Mouse (Mus musculus) heart, embryonic 10.5 days (tissue): ENCODE measurements around the gene Stk39. TPM values are rescaled to one million over a fixed set of nuclear protein-coding genes. Genes with fewer than 3 reads are reported as not detected.

Source experiments
- DNase-seq: peaks from one replicate; pipeline ENCODE4 v3.0.0-alpha.2; 2017; ENCODE audit warnings: low spot score
- H3K27ac ChIP-seq: fragments of 300-500 bp; sonication (generic); 2 replicates; pipeline ENCODE4 v1.5.1; 2016; ENCODE audit warnings: mild to moderate bottlenecking
- H3K27me3 ChIP-seq: fragments of 300-500 bp; sonication (generic); 2 replicates; pipeline ENCODE4 v1.6.1; 2016; ENCODE audit warnings: mild to moderate bottlenecking; ENCODE audit not compliant: poor library complexity, insufficient read depth, severe bottlenecking
- H3K36me3 ChIP-seq: fragments of 300-500 bp; sonication (generic); 2 replicates; pipeline ENCODE4 v1.6.1; 2016; ENCODE audit warnings: mild to moderate bottlenecking, moderate library complexity
- H3K4me1 ChIP-seq: fragments of 300-500 bp; sonication (generic); 2 replicates; pipeline ENCODE4 v1.6.1; 2016; ENCODE audit warnings: mild to moderate bottlenecking
- H3K4me3 ChIP-seq: fragments of 300-500 bp; sonication (generic); 2 replicates; pipeline ENCODE4 v1.5.1; 2016; ENCODE audit warnings: mild to moderate bottlenecking, moderate library complexity
- H3K9me3 ChIP-seq: fragments of 300-500 bp; sonication (generic); 2 replicates; pipeline ENCODE4 v1.6.1; 2016; ENCODE audit warnings: mild to moderate bottlenecking, moderate library complexity
- WGBS: fragments of 180-500 bp; shearing (Covaris S2); methylation state at CpG from one replicate; pipeline ENCODE4 v1.1.7; 2016; 5-methylcytosine and 5-hydroxymethylcytosine counted together
- polyA plus RNA-seq: library from polyadenylated mRNA; unstranded; fragments of >200 nt; fragmentation: Nextera tagmentation; extraction: Ambion mirVana; gene quantifications from 2 replicates; pipeline ENCODE4 v1.2.1, GENCODE M21; 2016

The Stk39 gene
- polyA plus RNA-seq: 45.2 and 51.3 TPM in 2 replicates

GRCm38 (mm10) chr2:68471759-68472550 lies at the start of gene Stk39:
Stk39 (minus strand) TSS chr2:68472268.
- peak within 1 kb of the TSS; percentile 94 for H3K4me3 ChIP-seq
- no peaks in the 10 kb centered on the region for H3K36me3 ChIP-seq
- 0 out of 2 replicates have a peak, but pooled peaks cover 5% of the 10 kb centered on the region for H3K27me3 ChIP-seq
- H3K27ac ChIP-seq: peak within 1 kb of the TSS; percentile 98
- H3K4me1 ChIP-seq: peaks cover 40% of the 10 kb centered on the region
- no peaks in the 10 kb centered on the region for H3K9me3 ChIP-seq
- WGBS: under 1% methylated on average over 84 of the region's 99 CpGs
- DNase-seq: peak; percentile 83

DNA sequence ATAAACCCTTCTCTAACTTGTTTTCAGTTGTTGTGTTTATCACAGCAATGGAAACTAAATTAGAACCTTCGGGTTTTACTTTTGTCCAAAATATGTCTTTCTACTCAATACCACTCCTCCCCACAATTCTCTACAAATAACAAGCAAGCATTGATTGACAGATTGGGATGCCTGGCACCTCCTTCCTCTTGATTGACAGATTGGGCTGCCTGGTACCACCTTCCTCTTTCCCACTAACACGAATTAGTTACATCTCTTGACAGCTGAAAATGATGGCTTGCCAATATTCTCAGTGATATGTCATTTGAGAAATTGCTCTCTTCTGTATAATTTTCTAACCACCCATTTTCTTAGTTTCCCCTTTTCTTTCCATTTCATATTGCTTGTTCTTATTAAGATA lies 43.3 kb upstream of the Stk39 start:
- Histone ChIP-seq H3K4me3 (no peak overlapping the region), H3K4me1 (no peaks in the 10 kb centered on the region), H3K27ac (no peak overlapping the region), H3K27me3 (no peaks in the 10 kb centered on the region), H3K36me3 (no peaks in the 10 kb centered on the region), H3K9me3 (no peaks in the 10 kb centered on the region)
- 60% methylated on average over 2 of the region's 2 CpGs for WGBS
- DNase-seq: no peak

- Histone ChIP-seq H3K4me3 (no peak overlapping the region), H3K4me1 (no peaks in the 10 kb centered on the region), H3K9me3 (no peaks in the 10 kb centered on the region), H3K27me3 (no peaks in the 10 kb centered on the region), H3K36me3 (no peaks in the 10 kb centered on the region), H3K27ac (no peak overlapping the region)
- no peak for DNase-seq
- WGBS: 78% methylated on average over 2 of the region's 2 CpGs
These were observed 31.1 kb upstream of the Stk39 start for GRCm38 (mm10) chr2:68503202-68503601.

GRCm38 (mm10) chr2:68502734-68503133 lies 30.7 kb upstream of the Stk39 start:
- DNase-seq: no peak
- Histone ChIP-seq H3K9me3 (no peaks in the 10 kb centered on the region), H3K27me3 (no peaks in the 10 kb centered on the region), H3K27ac (no peak overlapping the region), H3K4me1 (no peaks in the 10 kb centered on the region), H3K36me3 (no peaks in the 10 kb centered on the region), H3K4me3 (no peak overlapping the region)
- 84% methylated on average over 4 of the region's 4 CpGs for WGBS

GRCm38 (mm10) chr2:68502236-68502635 lies 30.2 kb upstream of the Stk39 start:
- no peaks in the 10 kb centered on the region for H3K9me3 ChIP-seq
- H3K27ac ChIP-seq: no peak overlapping the region
- H3K36me3 ChIP-seq: no peaks in the 10 kb centered on the region
- H3K27me3 ChIP-seq: no peaks in the 10 kb centered on the region
- no peak for DNase-seq
- H3K4me3 ChIP-seq: no peak overlapping the region
- no peaks in the 10 kb centered on the region for H3K4me1 ChIP-seq
- WGBS: 62% methylated on average over 2 of the region's 2 CpGs

- no peak for DNase-seq
These were observed 14.2 kb upstream of the Stk39 start for GRCm38 (mm10) chr2:68486275-68486674.

GRCm38 (mm10) chr2:68485141-68485540 lies 13.1 kb upstream of the Stk39 start:
- no peak overlapping the region for H3K27ac ChIP-seq
- no peaks in the 10 kb centered on the region for H3K27me3 ChIP-seq
- DNase-seq: peak; percentile 28
- no peaks in the 10 kb centered on the region for H3K4me1 ChIP-seq
- H3K9me3 ChIP-seq: no peaks in the 10 kb centered on the region
- WGBS: 40% methylated on average over 4 of the region's 4 CpGs
- no peak overlapping the region for H3K4me3 ChIP-seq
- no peaks in the 10 kb centered on the region for H3K36me3 ChIP-seq

More at GRCm38 (mm10) chr2:68486275-68486674, 14.2 kb upstream of the Stk39 start:
- Histone ChIP-seq H3K4me1 (no peaks in the 10 kb centered on the region), H3K9me3 (no peaks in the 10 kb centered on the region), H3K36me3 (no peaks in the 10 kb centered on the region), H3K27ac (no peak overlapping the region), H3K27me3 (no peaks in the 10 kb centered on the region), H3K4me3 (no peak overlapping the region)
- 77% methylated on average over 4 of the region's 4 CpGs for WGBS

GRCm38 (mm10) chr2:68482896-68483295 lies 10.8 kb upstream of the Stk39 start:
- Histone ChIP-seq H3K36me3 (no peaks in the 10 kb centered on the region), H3K9me3 (no peaks in the 10 kb centered on the region), H3K27me3 (no peaks in the 10 kb centered on the region), H3K27ac (no peak overlapping the region), H3K4me3 (no peak overlapping the region), H3K4me1 (no peaks in the 10 kb centered on the region)
- no peak for DNase-seq
- WGBS: 90% methylated on average over 5 of the region's 5 CpGs

- WGBS: 86% methylated on average over 10 of the region's 10 CpGs
- no peak overlapping the region for H3K4me3 ChIP-seq
- no peak overlapping the region for H3K27ac ChIP-seq
- no peaks in the 10 kb centered on the region for H3K9me3 ChIP-seq
- no peaks in the 10 kb centered on the region for H3K36me3 ChIP-seq
- no peaks in the 10 kb centered on the region for H3K4me1 ChIP-seq
- 0 out of 2 replicates have a peak, but pooled peaks cover under 1% of the 10 kb centered on the region for H3K27me3 ChIP-seq
- DNase-seq: peak; percentile 63
These were observed 7.8 kb upstream of the Stk39 start for GRCm38 (mm10) chr2:68479823-68480222.

DNA sequence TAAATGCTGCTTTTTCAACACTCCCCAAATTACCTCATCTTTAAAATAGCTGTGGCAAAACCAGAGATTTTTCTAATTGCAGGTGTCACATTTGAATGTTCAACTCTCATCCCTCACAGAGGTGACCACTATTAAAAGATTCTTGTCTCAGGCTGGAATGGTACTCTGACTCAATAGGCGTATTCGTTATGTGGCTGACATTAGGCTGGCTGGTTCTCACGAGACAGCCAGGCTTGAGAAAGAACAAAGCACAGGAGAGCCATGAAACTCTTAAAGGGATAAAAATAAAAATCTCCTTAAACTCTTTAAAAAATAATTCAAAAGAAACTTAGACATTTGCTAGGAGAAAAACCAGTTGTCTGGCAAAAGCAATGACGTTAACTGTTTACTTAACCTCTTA lies 853 bp upstream of the Stk39 start:
- Histone ChIP-seq H3K36me3 (no peaks in the 10 kb centered on the region), H3K4me1 (peaks cover 30% of the 10 kb centered on the region), H3K27me3 (0 out of 2 replicates have a peak, but pooled peaks cover 5% of the 10 kb centered on the region), H3K27ac (no peak overlapping the region), H3K4me3 (peak overlapping the region; percentile 94), H3K9me3 (no peaks in the 10 kb centered on the region)
- peak; percentile 54 for DNase-seq
- 40% methylated on average over 4 of the region's 4 CpGs for WGBS

DNA sequence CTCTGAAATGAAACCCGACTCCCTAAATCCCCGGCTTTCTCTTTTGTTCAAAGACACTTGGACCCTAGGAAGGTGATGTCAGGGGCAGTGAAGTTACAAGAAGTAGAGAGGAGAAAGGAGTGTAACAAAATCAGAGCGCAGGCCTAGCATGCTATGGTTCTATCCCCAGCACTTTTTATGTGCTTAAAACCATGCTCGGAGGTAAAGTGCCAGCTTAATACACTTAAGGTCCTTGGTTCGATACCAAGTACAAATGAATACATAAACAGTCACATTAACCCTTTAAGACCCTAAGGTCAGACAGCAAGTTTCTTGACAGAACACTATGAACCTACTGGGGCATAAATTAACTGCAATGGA lies 463 bp upstream of the Stk39 start:
- Histone ChIP-seq H3K27me3 (0 out of 2 replicates have a peak, but pooled peaks cover 5% of the 10 kb centered on the region), H3K4me3 (peak overlapping the region; percentile 94), H3K9me3 (no peaks in the 10 kb centered on the region), H3K4me1 (peaks cover 34% of the 10 kb centered on the region), H3K36me3 (no peaks in the 10 kb centered on the region), H3K27ac (peak overlapping the region; percentile 98)
- WGBS: 4% methylated on average over 5 of the region's 5 CpGs
- DNase-seq: no peak

GRCm38 (mm10) chr2:68470891-68471758 lies 943 bp downstream of the Stk39 start:
- H3K36me3 ChIP-seq: no peaks in the 10 kb centered on the region
- peak; percentile 84 for DNase-seq
- H3K4me3 ChIP-seq: peak overlapping the region; percentile 94
- H3K27ac ChIP-seq: peak overlapping the region; percentile 98
- peaks cover 48% of the 10 kb centered on the region for H3K4me1 ChIP-seq
- H3K27me3 ChIP-seq: 0 out of 2 replicates have a peak, but pooled peaks cover 5% of the 10 kb centered on the region
- under 1% methylated on average over 87 of the region's 87 CpGs for WGBS
- no peaks in the 10 kb centered on the region for H3K9me3 ChIP-seq

DNA sequence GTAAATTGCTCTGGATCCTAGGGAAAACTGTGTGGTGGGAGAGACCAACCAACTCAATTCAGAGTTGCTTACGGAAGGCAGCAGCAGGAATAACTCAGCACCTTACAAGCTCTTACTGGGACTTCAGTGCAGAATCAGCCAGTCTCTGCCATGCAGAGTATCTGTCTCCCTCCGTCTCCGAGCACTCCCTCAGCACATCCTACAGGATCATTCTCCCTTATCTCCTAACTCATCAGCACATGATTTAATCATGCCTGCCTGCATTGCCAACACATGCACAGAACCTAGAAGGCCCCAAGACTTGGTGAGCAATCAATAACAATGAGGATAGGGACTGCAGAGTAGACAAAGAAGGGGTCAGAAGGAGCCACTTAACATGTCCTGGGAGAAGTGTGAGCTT lies 2.6 kb downstream of the Stk39 start:
- Histone ChIP-seq H3K9me3 (no peaks in the 10 kb centered on the region), H3K4me3 (peak overlapping the region; percentile 94), H3K4me1 (peaks cover 60% of the 10 kb centered on the region), H3K36me3 (no peaks in the 10 kb centered on the region), H3K27me3 (0 out of 2 replicates have a peak, but pooled peaks cover under 1% of the 10 kb centered on the region), H3K27ac (peak overlapping the region; percentile 29)
- DNase-seq: peak; percentile 64
- WGBS: 70% methylated on average over 3 of the region's 3 CpGs
